Mouse (Mus musculus): ENCODE results near the gene Miip. TPM values are rescaled to one million over a fixed set of nuclear protein-coding genes. Genes with fewer than 3 reads are reported as not detected.
A peak's percentile ranks its signal among the peaks of the same experiment; 100 is the strongest.

Miip gene
- 55.0 and 55.3 TPM in 2 replicates for polyA plus RNA-seq (2015; fragmentation: Nextera tagmentation; extraction: Ambion mirVana)

- peak within 1 kb of the TSS; percentile 84 for H3K27ac ChIP-seq (replicated peaks)
- H3K4me1 ChIP-seq: peaks cover 26% of the 10 kb centered on the region
- peak within 1 kb of the TSS; percentile 71 for H3K9ac ChIP-seq (replicated peaks)
- WGBS: under 1% methylated on average over 30 of the region's 30 CpGs
- peak within 1 kb of the TSS; percentile 77 for H3K4me2 ChIP-seq (replicated peaks)
- ATAC-seq (replicated peaks): peak; percentile 97
- H3K27me3 ChIP-seq: no peaks in the 10 kb centered on the region
- H3K36me3 ChIP-seq: peaks cover 40% of the 10 kb centered on the region
- H3K4me3 ChIP-seq: peak within 1 kb of the TSS; percentile 67
- H3K9me3 ChIP-seq: no peaks in the 10 kb centered on the region
These were observed at the start of gene Miip, which contains the start of gene Fv1 for GRCm38 (mm10) chr4:147868450-147869031. Gene Miip, minus strand, starts transcription at chr4:147868816. Gene Fv1, plus strand, starts transcription at chr4:147868979.

DNA sequence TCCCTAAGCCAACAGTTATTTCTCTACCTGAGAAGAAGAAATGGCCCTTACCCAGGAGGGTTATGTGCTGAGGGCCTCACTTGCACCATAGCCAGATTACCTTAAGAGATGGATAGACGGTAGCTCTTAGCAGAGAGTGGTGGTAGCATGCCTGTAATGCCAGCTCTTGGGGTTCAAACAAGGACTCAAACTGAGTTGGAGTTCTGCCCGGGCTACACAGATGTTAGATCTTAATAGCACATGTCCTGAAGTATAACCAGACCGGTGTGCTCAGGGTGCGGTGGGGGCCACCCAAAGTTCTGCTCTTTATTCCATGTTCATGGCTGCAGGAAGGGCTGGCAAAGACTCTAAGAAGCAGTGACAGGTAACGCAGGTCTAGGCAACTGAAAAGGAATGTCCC is 40.9 kb upstream of the Miip start:
- Histone ChIP-seq H3K9me3 (no peaks in the 10 kb centered on the region), H3K27ac (replicated peaks) (no peak overlapping the region), H3K9ac (replicated peaks) (no peak overlapping the region), H3K4me1 (peaks cover 4% of the 10 kb centered on the region), H3K4me3 (no peak overlapping the region), H3K36me3 (no peaks in the 10 kb centered on the region), H3K27me3 (no peaks in the 10 kb centered on the region), H3K4me2 (replicated peaks) (no peak overlapping the region)
- no peak for ATAC-seq (replicated peaks)
- WGBS: 91% methylated on average over 5 of the region's 5 CpGs

DNA sequence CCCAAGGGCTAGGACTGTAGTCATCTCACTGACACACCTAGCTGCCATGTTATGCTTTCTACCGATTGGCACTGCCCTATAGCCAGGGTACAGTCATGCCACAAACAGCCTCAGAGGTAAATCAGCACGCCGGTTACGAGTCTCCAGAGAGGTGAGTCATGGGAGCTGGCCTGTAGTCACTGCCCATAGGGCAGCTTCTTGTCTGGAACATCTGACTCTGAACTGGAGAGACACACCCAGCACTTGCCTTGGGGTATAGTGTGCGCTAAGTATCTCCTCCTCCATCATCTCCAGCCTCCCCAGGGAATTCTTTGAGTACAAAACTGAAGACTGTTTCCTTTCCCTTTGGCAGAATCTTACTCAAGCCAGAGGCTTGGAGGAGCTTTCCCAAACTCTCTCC is 37.6 kb upstream of the Miip start:
- WGBS: 85% methylated on average over 5 of the region's 5 CpGs
- no peak overlapping the region for H3K4me2 ChIP-seq (replicated peaks)
- H3K27me3 ChIP-seq: no peaks in the 10 kb centered on the region
- H3K9ac ChIP-seq (replicated peaks): no peak overlapping the region
- no peaks in the 10 kb centered on the region for H3K9me3 ChIP-seq
- peaks cover 14% of the 10 kb centered on the region for H3K36me3 ChIP-seq
- no peak for ATAC-seq (replicated peaks)
- no peak overlapping the region for H3K4me3 ChIP-seq
- H3K27ac ChIP-seq (replicated peaks): no peak overlapping the region
- H3K4me1 ChIP-seq: peaks cover 20% of the 10 kb centered on the region

DNA sequence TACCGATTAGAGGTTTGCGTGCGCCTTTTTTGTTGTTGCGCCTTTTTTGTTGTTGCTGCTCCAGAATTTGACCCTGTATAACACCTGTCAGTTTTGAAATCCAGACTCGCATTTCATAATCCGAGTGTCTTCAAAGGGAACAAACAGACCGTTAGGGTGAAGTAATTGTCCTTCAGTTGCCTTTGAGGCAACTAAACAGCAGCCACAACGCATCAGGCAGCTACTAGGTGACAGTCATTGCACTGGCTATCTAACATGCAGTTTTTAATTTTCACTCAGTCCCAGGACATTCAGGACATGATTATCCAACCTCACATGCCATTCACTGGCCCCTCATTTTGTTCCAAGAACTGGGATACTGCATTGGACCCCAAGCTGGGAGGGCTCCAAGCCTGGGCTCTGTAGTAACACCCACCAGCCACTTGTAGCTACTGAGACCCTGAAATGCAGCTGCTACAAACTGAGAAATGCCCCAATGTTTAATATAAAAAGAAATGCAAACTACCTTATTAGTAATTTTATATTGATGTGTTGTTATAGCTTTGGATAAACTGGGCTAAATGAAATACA is 36.6 kb upstream of the Miip start:
- WGBS: under 1% methylated on average over 8 of the region's 8 CpGs
- Histone ChIP-seq H3K9ac (replicated peaks) (peak overlapping the region; percentile 80), H3K4me1 (peaks cover 23% of the 10 kb centered on the region), H3K36me3 (peaks cover 19% of the 10 kb centered on the region), H3K9me3 (no peaks in the 10 kb centered on the region), H3K4me3 (peak overlapping the region; percentile 80), H3K27me3 (no peaks in the 10 kb centered on the region), H3K4me2 (replicated peaks) (peak overlapping the region; percentile 61), H3K27ac (replicated peaks) (no peak overlapping the region; the same call in 1 of the 2 replicates)
- peak; percentile 36 for ATAC-seq (replicated peaks)

DNA sequence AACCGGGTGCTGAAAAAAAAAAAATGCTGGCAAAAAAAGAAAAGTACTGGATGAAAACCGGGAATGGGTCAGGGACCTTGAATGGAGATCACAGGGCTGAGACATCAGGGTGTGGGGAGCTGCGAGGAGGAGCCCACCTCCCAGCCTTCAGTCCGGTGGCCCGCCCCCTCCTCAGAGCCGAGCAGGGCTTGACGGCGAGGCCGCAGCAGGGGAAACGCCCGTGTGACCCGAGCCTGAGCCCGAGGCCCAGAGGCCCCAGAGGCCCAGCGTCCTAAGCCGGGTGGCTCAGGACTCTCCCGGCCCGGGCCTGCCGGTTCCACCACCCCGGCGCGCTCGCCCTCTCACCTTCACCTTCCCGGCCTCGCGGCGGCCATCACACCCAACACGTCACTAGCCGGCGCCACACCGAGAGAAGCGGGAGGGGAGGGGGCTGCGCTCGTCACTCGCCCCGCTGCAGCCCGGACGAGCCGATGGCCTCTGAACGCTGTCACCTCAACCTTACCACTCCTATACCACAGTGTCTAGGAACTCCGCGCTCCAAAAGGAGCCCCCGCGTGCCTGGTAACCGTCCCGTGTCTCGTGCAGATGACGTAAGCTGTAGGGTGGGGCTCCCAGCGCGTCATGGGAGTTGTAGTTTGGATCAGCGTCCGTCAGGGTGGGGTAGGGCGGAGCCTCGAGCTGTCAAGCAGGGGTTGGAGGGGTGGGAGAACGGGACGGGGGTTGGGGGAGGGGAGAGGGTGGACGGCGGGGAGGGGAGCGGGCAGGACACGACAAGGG is 35.9 kb upstream of the Miip start, which contains the start of gene Mfn2:
Gene Mfn2 (minus strand): TSS at position 392 of the 777 bp plus-strand sequence.
- H3K4me3 ChIP-seq: peak within 1 kb of the TSS; percentile 80
- WGBS: under 1% methylated on average over 59 of the region's 59 CpGs

GRCm38 (mm10) chr4:147903601-147904000 is 35.0 kb upstream of the Miip start:
- peak overlapping the region; percentile 80 for H3K4me3 ChIP-seq
- 84% methylated on average over 3 of the region's 3 CpGs for WGBS
- H3K27me3 ChIP-seq: no peaks in the 10 kb centered on the region
- H3K36me3 ChIP-seq: peaks cover 35% of the 10 kb centered on the region
- peak overlapping the region; percentile 80 for H3K9ac ChIP-seq (replicated peaks)
- no peak overlapping the region for H3K27ac ChIP-seq (replicated peaks)
- ATAC-seq (replicated peaks): no peak
- H3K4me2 ChIP-seq (replicated peaks): peak overlapping the region; percentile 62
- H3K4me1 ChIP-seq: peaks cover 23% of the 10 kb centered on the region
- no peaks in the 10 kb centered on the region for H3K9me3 ChIP-seq

More for the DNA sequence above, 35.9 kb upstream of the Miip start, which contains the start of gene Mfn2:
- peak; percentile 95 for ATAC-seq (replicated peaks)
- Histone ChIP-seq H3K27ac (replicated peaks) (peak within 1 kb of the TSS; percentile 89), H3K27me3 (no peaks in the 10 kb centered on the region), H3K9ac (replicated peaks) (peak within 1 kb of the TSS; percentile 80), H3K4me2 (replicated peaks) (peak within 1 kb of the TSS; percentile 62), H3K9me3 (no peaks in the 10 kb centered on the region), H3K36me3 (peaks cover 26% of the 10 kb centered on the region), H3K4me1 (peaks cover 23% of the 10 kb centered on the region)

GRCm38 (mm10) chr4:147902906-147903500 is 34.4 kb upstream of the Miip start:
- ATAC-seq (replicated peaks): no peak
- no peak overlapping the region for H3K4me2 ChIP-seq (replicated peaks)
- H3K4me3 ChIP-seq: 0 out of 2 replicates have a peak overlapping the region, but pooled peaks have one; percentile 80
- peaks cover 41% of the 10 kb centered on the region for H3K36me3 ChIP-seq
- no peak overlapping the region for H3K27ac ChIP-seq (replicated peaks)
- WGBS: 92% methylated on average over 12 of the region's 12 CpGs
- H3K9me3 ChIP-seq: no peaks in the 10 kb centered on the region
- H3K27me3 ChIP-seq: no peaks in the 10 kb centered on the region
- H3K4me1 ChIP-seq: peaks cover 23% of the 10 kb centered on the region
- H3K9ac ChIP-seq (replicated peaks): no peak overlapping the region

DNA sequence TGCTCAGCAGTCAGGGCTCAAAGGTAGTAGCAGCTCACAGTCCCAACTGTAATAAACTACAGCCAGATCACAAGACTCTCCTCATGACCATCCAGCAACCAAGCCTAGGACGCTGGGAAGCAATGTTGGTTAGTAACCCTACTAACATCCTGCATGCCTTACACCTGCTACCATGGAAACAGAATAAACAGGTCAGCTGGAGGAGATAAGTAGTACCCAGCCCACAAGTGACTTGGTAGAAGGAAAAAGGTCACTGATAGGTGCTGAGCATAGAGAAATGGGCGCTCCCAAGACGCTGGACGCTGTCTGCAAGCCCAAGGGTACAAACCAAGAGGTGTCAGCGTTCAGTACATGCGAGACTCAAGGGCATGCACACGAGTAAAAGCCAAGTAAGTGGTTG is 31.8 kb upstream of the Miip start:
- Histone ChIP-seq H3K9me3 (no peaks in the 10 kb centered on the region), H3K27ac (replicated peaks) (no peak overlapping the region), H3K9ac (replicated peaks) (no peak overlapping the region), H3K4me3 (no peak overlapping the region), H3K36me3 (peaks cover 66% of the 10 kb centered on the region), H3K4me1 (peaks cover 23% of the 10 kb centered on the region), H3K4me2 (replicated peaks) (no peak overlapping the region), H3K27me3 (no peaks in the 10 kb centered on the region)
- WGBS: 93% methylated on average over 7 of the region's 7 CpGs
- no peak for ATAC-seq (replicated peaks)

DNA sequence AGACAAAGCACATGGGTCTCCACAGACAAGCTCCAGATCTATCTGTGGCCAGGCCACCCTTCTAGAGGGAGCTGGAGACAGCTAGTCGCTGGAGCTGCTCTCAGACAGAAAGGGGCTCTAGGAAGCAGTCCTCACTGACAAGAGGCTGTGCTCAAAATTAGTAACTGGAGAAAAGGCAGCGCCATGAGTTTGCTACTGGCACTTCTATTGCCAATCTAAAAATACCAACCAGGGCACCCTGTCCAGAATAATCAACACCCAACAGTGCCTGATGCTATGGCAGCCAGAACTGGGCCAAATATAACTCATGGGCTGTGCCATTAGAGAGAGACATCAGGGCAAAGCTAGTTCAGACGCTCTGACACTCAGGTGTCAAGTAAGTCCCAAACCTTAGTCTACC is 28.7 kb upstream of the Miip start:
- WGBS: 89% methylated on average over 3 of the region's 3 CpGs
- peaks cover 81% of the 10 kb centered on the region for H3K36me3 ChIP-seq

DNA sequence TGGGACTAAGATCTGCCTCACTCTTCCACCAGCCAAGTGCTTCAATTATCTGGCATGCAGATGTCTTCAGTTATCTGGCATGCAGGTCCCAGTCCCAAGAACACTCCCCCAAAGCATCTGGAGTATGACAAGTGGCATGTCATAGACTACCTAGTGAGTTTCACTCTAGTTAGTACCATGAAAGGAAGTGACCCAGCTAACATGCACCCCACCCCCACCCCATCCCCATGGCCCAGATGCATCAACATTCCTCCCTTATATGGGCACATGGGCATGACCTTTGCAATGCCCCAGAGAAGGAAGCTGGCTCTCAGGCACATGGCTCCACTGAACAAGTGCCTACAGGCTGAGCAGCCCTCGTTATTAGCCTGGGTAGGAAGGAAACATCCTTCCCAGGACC is 27.8 kb upstream of the Miip start:
- Histone ChIP-seq H3K4me1 (peaks cover 3% of the 10 kb centered on the region; the same call in 1 of the 2 replicates), H3K4me3 (no peak overlapping the region), H3K9ac (replicated peaks) (no peak overlapping the region), H3K27me3 (no peaks in the 10 kb centered on the region), H3K4me2 (replicated peaks) (no peak overlapping the region), H3K36me3 (peaks cover 80% of the 10 kb centered on the region), H3K9me3 (no peaks in the 10 kb centered on the region), H3K27ac (replicated peaks) (no peak overlapping the region)
- no peak for ATAC-seq (replicated peaks)
- WGBS: 83% methylated on average over 1 of the region's 1 CpGs

More for the DNA sequence above, 28.7 kb upstream of the Miip start:
- no peak for ATAC-seq (replicated peaks)
- H3K4me2 ChIP-seq (replicated peaks): no peak overlapping the region
- no peaks in the 10 kb centered on the region for H3K27me3 ChIP-seq
- H3K27ac ChIP-seq (replicated peaks): no peak overlapping the region
- peaks cover 3% of the 10 kb centered on the region; the same call in 1 of the 2 replicates for H3K4me1 ChIP-seq
- no peak overlapping the region for H3K4me3 ChIP-seq
- no peak overlapping the region for H3K9ac ChIP-seq (replicated peaks)
- no peaks in the 10 kb centered on the region for H3K9me3 ChIP-seq

DNA sequence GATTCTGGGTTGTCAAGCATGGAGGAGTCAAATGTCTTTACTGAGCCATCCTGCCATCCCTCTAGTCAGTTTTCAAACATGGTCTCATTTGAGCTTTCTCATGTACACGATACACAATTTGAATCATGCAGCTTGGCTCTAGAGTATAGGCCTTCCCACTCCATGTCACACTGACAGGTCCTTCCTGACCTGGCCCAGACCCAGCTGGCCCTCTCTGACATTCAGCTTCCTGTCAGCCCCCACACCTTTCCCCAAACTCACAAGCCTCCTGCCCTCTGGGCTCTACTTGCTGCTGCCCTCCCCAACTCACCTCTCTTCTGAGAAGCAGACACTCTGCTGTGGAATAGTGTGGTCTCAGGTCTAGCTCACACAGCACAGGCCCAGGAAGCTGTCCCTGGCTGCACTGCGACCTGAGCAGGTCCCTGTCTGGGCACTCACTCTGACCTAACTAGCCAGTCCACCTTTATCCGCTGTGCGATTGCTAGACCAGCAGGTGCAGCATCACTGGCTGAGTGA is 27.3 kb upstream of the Miip start:
- no peak overlapping the region for H3K9ac ChIP-seq (replicated peaks)
- ATAC-seq (replicated peaks): no peak
- peaks cover 3% of the 10 kb centered on the region; the same call in 1 of the 2 replicates for H3K4me1 ChIP-seq
- H3K27ac ChIP-seq (replicated peaks): no peak overlapping the region
- 91% methylated on average over 4 of the region's 4 CpGs for WGBS
- no peaks in the 10 kb centered on the region for H3K27me3 ChIP-seq
- H3K36me3 ChIP-seq: peaks cover 85% of the 10 kb centered on the region
- no peak overlapping the region for H3K4me2 ChIP-seq (replicated peaks)
- no peaks in the 10 kb centered on the region for H3K9me3 ChIP-seq
- H3K4me3 ChIP-seq: no peak overlapping the region

All from forebrain, embryonic 15.5 days (tissue).